Mouse (Mus musculus): ENCODE data around the gene Cdk14.

The Cdk14 gene

DNA sequence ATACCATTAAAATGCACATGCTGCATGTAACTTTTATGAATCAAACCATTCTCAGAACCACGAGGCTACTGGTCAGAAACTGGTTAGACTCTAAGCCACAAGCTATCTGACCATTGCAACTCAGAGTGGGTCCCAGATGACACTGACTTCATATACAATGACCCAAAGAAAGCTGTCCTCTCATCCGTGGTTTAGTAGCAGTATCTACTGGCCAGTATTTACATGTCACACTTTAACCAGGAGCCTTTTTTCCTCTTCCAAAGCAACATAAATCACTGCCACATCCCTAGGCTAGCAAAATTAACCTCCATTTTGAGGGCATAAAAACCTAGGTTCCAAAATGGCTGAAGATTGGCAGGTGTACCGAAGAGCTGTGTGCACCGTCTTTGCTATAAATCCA, 533.0 kb downstream of the Cdk14 start:
- DNase-seq: no peak

DNA sequence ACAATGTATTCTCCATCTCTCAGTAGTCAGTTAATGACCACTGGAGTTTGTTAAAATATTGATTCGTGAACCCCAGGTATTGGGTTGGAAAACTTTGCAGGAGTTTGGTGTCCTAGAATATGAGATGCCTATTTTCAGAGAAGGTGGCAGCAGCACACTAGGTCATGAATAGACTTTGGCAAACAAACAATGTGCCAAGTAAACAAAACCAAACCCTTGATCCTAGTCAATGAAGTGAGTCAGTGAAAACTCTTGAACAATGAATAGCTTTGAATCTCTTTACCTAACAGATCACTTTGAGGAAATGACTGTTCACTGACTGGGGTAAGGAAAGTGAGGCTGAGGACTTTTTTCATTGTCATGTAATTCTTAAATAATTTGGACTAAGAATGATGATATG, 537.3 kb downstream of the Cdk14 start:
- DNase-seq: no peak

DNA sequence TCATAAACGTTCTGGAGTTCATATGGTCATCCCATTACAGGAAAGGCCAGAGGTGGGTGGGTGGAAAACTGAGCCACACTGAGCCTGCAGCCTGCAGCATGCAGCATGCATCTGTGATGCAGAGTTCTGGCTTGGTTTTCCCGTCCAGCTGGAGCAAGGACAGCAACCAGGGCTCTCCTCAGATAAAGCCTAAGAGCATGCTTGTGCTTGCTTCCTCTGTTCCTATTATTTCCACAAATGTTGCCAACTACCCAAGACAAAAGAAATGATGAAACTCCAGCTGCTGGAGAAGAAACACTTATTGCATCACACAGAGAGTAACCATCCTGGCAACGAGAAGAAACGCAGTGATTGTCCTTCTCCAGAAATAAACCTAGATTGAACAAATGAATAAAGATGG, 539.8 kb downstream of the Cdk14 start:
- no peak for DNase-seq

DNA sequence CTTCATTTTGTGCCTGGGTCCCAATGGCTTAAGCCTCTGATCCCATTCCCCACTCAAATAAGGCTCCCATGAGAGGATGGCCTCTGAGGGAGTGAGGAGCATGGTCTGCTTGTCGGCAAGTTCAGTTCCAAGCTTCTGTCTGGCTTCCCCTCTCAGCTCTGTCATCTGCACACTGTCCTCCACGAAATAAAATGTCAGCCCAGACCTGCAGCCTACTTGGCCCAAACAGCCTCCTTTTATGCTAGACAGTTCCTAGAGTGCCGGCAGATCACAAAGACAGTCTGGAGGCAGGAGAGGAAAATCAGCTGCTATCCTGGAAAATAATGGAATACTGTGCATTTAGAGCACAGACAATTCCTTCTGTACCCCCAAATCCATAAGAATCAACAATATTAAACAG, 541.2 kb downstream of the Cdk14 start:
- DNase-seq: no peak

DNA sequence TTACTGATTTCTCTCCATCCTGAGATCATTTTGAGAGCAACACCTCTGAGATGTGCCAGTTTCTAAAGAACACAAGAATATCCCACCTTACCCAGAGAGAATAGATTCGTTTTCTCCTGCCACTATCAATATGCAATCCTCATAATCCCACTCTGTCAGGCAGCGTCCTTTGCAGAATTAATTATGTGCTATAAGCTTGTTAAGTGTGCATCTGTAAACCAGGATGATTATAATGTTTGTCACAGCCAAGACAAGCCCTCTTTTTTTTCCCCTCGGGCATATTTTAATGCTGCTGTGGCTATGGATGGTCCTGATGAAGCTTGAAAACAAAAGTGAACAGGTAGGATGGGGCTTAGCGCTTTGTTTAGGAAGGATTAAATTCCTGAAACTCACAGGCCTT, 542.5 kb downstream of the Cdk14 start:
- DNase-seq: no peak

DNA sequence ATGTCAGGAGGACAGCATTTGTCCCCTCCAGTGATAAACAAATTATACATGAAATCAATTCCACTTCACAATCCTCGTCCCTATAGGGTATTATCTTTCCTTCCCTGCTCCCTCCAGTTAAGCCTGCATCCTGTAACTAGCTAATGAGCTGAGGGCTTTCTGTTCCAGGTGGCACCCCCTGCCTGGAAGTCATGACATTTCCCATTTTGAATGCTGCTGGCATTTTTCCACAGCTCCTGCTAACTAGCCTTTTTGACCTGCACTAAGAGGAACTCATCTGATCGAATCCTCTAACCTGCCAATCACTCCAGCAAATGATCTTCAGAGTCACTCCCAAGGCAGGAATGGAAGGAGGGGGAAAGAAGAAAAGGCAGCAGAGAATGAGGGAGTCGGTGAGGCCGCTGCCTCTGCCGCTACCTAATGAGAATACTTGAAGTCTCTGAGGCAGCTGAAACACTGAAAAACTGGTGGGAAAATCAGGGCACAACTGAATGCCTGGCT, 542.9 kb downstream of the Cdk14 start:
- DNase-seq: no peak

DNA sequence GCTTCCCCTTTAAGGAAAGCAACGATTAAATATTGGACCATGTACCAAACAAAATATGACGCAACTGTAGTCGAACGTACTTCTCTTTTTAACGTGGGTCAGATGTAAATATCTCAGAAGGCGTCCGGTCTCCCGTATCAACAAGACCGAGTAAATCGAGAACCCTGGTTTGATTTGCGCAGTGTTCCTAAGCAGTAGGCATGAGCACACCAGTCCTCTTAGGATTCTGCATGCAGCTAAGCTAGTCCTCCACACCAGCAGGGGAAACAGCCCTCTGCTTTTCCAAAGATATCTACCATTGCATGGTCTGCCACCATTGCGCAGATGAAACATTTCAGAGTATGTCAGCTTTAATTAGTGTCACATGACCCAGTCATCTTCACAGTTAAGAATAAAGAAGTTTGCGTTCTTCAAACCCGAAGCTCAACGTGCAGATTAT, 543.4 kb downstream of the Cdk14 start:
- no peak for DNase-seq

DNA sequence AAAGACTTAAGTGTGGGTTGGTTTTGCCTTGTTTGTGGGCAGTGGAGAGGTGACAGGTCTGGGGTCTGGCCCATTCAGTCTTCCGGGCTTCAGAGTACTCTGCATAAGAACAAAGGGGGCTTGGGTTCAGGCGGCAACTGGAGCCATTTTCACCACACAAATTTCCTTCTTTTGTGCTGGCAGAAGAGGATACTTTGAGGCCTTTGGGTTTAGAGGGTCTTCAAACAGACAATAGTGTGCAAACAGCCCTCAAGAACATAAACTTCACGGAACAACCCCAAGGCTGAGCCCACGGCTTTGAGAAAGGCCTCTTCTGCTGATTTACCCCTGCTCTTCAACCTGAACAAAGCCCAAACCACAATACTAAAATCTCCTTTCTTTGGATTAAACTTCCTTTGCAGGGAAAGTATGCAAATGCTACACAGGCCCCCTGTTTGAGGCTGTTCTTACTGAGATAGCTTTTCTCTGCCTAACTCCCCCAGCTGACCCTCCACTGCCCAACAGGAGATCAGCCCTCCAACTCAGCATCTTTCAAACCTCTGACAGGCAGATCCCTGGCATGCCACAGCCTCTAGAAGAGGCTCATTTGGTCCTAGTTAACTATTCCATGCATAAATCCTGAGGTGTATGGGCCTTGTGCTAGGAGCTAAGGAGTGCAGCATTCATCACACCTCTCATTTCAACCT, 549.9 kb downstream of the Cdk14 start:
- DNase-seq: no peak

DNA sequence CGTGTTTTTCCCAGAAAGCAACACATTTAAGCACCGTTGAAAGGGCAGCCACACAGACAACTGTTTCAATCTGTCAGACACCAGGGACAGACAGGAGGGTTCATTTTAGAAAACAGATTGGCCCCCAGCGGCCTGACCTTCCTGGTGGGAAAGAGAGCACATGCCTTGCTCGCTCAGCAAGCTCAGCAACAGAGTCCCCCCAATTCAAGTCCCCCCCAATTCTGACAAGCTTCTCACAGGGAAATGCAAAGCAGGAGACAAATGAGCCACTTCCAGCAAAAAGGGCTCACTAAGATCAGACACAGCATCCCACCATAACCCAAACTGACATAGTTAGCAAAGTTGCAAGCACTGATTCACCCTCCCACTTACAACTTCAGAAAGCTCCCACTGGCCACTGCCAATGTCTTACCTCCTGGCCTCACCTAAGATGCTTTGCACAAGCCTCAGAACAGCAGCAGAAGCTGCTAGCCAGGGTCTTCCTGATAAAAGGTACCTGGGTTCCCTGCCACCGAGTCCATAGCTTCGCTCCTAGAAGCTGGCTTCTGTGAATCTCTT, 551.5 kb downstream of the Cdk14 start:
- DNase-seq: no peak

DNA sequence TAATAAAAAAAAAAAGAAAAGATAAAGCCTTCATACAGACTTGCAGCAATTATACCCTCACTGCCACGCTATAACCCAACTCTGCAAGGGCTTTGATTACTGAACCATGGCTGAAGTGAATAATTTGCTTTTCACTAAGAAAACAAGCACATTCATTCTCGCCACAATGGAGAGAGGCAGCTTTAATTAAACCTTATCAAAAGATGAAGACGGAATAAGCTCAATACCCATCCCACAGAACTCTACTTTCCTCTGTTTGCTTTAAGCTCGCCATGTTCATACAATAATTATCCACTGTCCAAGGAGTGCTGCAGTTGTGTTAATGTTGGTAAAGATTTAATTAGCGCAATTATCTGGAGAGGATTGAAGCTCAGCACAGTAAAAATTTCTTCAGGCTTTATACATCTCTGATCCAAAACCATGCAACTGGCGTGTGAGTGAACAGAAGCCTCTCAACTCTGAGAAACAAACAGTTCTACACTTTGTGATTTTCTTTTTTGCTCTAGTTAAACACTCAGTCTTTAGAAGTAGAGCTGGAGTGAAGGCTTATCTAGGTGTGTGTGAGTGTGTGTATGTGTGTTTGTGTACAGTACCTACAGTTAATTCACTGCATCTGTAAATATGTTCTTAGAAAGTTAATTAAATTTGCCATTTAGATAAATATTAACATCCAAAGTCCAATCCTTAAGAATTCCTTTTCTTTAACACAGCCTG, 552.1 kb downstream of the Cdk14 start:
- DNase-seq: no peak

DNA sequence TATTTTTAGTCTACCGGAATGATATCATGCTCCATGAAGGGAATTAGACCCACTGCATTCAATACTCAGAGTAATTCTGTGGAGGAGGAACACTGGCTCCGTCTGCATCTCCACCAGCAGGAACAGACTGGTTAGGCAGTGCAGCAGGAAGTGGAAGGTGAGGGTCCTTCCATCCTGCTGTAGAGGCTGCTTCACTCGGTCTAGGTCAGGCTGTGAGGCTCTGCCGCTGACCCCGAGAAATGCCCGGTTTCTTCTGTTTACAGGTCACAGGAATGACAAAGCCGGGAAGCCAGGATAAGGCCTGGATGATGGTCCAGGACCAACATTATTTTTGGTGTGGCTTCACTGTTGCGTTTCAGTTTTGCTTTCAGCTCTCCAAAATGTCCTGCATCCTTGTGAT, 553.2 kb downstream of the Cdk14 start:
- DNase-seq: no peak

DNA sequence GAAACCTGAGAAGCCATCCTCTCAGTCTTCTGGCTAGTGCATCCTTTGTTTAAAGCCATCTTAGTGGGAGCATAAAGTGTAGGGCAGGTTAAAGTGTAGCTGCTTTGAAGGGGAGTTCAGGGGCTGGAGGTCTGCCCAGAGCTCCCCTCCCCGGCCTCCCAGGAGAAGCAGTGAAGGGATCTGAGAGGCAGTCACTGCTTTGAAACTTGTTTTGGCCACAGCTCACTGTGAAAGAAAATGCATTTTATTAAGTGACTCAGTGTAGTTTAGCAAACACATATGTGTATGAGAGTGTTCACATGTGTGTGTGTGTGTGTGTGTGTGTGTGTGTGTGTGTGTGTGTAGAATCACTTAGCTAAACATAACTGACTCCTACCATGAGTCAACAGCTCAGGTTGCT, 554.0 kb downstream of the Cdk14 start:
- DNase-seq: no peak

DNA sequence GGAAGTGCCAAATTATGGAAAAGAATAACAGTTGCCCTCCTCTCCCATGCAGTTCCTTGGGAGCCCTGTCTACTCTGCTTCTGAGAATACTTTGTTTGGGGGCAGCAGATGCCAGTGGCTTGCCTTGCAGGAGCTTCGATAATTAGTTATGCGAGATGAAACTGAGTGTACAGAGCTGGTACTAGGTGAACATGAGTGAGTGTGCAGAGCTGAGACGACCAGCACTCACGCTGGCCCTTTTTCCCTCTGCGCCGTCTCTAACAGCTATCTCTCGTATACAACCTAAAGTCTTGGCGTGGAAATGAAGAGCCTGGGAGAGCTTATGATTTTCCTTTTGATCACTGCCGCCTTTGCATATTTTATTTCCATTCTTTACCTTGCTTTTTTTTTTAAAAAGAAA, 558.5 kb downstream of the Cdk14 start:
- no peak for DNase-seq

DNA sequence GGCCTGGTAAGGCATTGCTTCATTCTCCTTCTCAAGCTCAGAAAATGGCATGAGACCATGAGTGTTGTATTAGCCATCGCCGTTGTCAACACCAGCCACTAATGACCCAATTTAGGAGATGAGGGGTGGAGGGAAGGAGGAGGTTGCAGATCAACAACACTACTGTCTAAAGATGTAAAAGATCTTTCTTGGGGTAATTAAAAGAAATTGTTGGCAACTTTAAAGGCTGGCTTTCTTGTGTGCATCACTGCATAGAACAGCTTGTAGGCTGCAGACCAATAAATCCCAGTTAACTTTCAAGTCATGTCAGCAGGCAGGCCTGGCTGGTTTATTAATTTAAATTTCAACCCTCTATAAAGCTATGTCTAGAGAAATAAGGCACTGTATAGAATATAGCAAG, 559.0 kb downstream of the Cdk14 start:
- no peak for DNase-seq

DNA sequence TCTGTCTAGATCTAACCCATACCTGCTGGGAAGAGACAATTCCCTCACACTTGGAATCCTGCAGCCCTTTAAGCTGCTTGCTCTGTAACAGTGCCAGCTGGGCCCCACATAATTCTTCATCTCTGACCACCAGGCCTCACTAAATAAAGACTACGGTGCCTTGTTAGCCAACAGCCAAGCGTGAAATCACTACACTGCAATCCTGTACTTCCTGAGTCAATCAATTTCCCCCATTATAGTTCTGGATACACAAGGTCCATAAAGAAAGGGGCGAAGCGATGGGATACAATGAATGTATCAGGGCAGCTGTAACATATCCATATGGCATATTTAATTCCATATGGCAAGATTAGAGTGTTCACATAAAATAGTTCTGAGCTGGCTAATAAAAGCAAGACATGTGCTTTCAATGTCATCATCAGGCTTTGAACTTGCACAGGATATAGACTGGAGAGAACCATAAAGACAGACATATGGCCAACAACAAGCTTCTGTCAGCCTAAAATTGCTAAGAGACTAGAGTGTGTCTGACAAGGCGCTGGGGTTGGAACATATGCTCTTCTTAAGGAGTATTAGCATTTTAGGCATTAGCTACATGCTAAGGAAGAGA, 562.0 kb downstream of the Cdk14 start:
- no peak for DNase-seq

DNA sequence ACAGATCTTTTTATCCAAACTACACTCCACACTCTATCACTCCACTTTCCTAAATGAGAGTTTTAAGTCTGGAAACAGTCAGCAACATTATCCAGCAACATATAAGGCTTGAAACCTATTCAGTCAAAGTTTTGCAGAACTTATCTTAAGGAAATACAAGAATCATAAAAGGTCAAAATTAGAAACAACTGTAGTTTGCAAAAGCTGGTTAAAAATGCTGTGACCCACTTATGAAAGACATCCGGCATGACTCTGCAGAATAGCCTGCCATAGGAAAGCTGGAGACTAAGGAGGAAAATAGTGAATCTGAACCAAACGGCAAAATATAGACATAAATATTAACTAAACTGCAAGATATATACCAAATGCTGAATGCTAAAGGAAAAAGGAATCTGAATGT, 566.6 kb downstream of the Cdk14 start:
- DNase-seq: no peak

DNA sequence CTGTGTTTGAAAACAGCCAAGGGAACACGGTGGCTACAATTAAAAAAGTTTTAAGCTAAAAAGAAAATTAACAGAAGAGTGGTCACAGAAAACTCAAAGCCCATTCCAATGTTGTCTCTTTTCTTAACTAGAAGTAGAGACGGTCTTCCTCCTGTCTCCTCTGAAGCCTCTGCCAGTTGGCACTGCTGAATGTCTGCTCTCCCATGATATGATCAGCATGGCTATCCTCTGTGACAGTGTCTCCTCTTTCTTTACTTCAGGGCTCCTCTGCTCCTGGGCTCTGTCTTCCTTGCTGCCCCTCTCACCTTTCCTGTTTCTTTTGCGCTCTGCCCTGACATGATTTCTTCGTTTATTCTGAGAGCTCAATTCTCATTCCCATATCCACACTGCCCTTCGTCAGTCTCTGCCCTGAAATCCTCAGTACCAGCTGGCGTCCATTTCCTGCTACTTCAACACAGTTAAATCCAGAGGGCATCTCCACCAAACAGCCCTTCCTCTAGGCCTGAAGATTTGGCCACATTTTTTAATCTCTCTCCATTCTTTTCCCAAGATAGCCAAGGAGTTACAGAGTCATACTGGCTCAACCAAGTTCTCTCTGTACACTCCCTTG, 567.3 kb downstream of the Cdk14 start:
- no peak for DNase-seq

DNA sequence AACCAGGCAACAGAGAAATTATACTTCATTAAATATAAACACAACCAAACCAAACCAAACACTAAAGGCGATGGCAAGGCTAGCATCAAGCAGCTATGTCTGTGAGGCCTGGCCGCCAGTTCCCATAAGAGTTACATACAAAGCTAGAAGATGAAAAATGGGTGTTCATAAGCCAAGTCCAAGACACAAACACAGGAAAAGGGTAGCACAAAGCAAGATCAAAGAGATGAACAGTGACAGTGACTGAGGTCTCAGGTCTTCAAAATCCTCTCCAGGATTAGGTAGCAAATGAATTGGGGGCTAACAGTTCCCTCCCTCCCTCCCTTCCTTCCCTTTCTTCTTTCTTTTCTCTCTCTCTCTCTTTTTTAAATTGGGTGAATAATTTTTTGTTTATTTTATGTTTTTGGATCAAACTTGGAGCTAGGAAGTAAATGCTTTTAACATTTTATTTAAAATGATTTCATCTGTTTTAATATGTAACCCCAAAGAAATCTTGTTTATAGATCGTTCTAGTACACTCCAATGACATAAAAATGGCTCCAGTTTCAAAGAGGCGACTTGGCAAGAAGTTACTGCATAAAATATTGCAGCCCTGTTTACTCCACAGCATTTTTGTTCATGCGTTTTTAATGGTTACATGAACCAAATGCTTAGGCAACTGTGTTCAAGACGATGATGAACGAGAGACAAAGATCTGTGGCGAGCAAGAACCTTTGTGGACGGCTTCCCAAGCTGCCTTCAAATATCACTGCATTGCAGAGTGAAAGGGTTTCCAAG, 568.0 kb downstream of the Cdk14 start:
- no peak for DNase-seq

DNA sequence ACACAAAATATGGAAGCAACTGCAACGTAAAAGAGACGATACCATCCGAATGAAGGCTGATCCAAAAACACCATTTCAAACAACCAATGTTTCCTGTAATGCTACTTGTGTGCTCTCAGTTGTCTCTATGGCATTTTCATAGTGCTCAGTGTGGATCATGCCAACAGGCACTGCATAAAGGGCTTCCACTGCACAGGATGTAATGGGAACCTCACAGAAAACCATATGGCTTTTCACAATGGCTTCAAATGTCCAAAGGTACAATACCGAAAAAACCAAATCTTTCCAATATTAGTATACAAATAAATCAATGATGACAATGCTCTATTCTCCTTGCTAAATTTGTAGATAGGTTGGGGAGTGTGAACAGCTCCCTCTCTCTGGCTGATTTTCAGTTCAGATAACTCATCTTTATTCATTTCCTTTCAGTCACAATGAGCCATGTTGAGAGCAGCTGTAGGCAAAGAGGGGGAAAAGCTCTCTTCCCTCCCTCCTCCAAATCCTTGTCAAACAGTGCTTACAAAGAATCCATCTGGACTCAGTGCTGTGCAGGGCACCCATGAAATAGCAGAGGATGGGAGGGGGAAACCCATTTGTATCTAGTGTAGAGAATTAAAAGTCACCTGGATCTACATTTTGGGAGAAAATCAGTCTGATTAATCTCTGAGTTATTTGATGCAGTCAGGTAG, 568.7 kb downstream of the Cdk14 start:
- DNase-seq: no peak

DNA sequence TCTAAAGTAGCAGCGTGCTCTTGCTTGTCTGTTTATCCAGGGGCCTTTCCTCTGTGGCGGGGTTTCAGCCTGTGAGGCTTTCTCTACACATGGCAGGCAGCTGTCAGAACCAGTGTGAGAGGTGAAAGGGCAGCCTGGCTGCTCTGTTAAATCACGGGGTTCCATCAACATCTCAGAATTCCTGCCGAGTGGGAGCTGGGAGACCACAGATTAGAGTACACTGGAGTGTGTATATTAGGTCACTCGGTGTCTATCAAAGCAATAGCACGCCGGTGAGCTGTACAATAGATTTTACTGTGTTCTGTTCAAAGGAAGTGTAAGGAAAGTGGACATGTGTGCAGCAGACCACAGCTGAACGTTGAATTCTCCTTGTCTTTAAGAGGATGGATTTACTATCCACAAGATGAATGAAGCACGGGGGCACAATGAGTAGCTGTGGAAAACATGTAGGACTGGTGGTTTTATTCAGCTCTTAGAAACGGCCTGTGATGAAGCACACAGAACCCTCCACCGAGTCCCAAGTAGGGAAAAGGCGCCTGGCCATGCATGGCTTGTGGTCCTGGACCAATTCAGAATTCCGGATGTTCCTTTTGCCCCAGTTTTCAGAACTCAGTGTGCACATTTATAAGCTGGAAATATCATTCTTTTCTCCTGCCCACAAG, 585.2 kb downstream of the Cdk14 start:
- DNase-seq: no peak

DNA sequence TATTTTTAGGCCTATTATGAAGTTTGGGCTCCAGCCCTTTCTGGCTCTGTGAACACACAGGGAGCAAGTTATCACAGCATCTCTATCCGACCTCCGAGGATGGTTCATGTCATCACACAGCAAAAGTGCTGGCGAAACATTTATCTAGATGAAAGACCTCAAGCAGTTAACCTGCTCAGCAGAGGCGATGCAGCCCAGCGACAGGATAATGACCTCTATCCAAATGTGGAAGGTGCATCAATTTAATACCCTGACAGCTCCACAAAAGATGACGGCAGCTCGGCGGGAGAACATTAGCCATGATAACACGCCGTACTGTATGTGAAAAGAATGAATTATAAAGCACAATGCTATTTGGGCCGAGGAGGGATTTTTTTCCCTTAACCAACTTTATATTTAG, 586.2 kb downstream of the Cdk14 start:
- DNase-seq: no peak
